Mouse (Mus musculus): Measurements from ENCODE around the gene Sspo.
A peak's percentile ranks its signal among the peaks of the same experiment; 100 is the strongest.

Sspo gene

DNA sequence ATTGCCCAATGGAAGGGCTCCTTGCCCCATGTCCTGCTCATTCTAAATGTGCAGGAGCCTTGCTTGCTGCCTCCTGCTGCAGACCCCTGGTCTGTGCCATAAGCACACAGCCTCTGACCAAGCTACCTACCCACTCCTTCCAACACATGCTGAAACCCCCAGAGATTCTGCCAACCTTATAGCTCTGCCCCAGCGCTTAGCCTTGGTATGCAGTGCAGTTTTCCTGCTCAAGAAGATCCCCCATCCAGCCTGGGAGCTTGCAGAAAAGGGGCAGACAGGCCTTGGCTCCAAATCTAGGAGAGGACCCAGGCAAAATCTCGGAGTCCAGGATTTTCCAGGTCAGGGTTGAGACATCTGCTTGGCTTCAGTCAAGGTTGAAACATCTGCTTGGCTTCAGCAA lies 85.4 kb downstream of the Sspo start:
- Histone ChIP-seq H3K4me1 (replicated peaks; ENCODE audit: low read depth, low read length) (peaks cover 38% of the 10 kb centered on the region), H3K36me3 (ENCODE audit: insufficient read depth, low read length) (peaks cover 32% of the 10 kb centered on the region), H3K4me3 (replicated peaks; ENCODE audit: low read length) (no peak overlapping the region), H3K9me3 (ENCODE audit: low read length) (no peaks in the 10 kb centered on the region), H3K27me3 (ENCODE audit: insufficient read depth, low read length) (peaks cover 36% of the 10 kb centered on the region)
- TF ChIP-seq NANOG (IDR thresholded peaks at IDR 0.05; ENCODE audit: borderline replicate concordance, low read length): no peak

- Histone ChIP-seq H3K4me3 (replicated peaks; ENCODE audit: low read length) (no peak overlapping the region), H3K27me3 (ENCODE audit: insufficient read depth, low read length) (peaks cover 36% of the 10 kb centered on the region), H3K36me3 (ENCODE audit: insufficient read depth, low read length) (peaks cover 31% of the 10 kb centered on the region), H3K9me3 (ENCODE audit: low read length) (no peaks in the 10 kb centered on the region), H3K4me1 (replicated peaks; ENCODE audit: low read depth, low read length) (peaks cover 27% of the 10 kb centered on the region)
- TF ChIP-seq POU5F1 (IDR thresholded peaks at IDR 0.05; ENCODE audit: borderline replicate concordance, low read length) (no peak), NANOG (IDR thresholded peaks at IDR 0.05; ENCODE audit: borderline replicate concordance, low read length) (no peak), CTCF (conservative IDR thresholded peaks at IDR 0.05; ENCODE audit: low read length) (no peak)
Observed at GRCm38 (mm10) chr6:48534913-48535312, 86.9 kb downstream of the Sspo start.

GRCm38 (mm10) chr6:48536091-48536490 lies 88.1 kb downstream of the Sspo start:
- no peaks in the 10 kb centered on the region for H3K9me3 ChIP-seq (ENCODE audit: low read length)
- TF ChIP-seq POU5F1 (IDR thresholded peaks at IDR 0.05; ENCODE audit: borderline replicate concordance, low read length) (no peak), CTCF (conservative IDR thresholded peaks at IDR 0.05; ENCODE audit: low read length) (no peak), NANOG (IDR thresholded peaks at IDR 0.05; ENCODE audit: borderline replicate concordance, low read length) (no peak)
- H3K36me3 ChIP-seq (ENCODE audit: insufficient read depth, low read length): peaks cover 25% of the 10 kb centered on the region
- peaks cover 31% of the 10 kb centered on the region for H3K4me1 ChIP-seq (replicated peaks; ENCODE audit: low read depth, low read length)
- H3K4me3 ChIP-seq (replicated peaks; ENCODE audit: low read length): no peak overlapping the region
- peaks cover 36% of the 10 kb centered on the region for H3K27me3 ChIP-seq (ENCODE audit: insufficient read depth, low read length)

DNA sequence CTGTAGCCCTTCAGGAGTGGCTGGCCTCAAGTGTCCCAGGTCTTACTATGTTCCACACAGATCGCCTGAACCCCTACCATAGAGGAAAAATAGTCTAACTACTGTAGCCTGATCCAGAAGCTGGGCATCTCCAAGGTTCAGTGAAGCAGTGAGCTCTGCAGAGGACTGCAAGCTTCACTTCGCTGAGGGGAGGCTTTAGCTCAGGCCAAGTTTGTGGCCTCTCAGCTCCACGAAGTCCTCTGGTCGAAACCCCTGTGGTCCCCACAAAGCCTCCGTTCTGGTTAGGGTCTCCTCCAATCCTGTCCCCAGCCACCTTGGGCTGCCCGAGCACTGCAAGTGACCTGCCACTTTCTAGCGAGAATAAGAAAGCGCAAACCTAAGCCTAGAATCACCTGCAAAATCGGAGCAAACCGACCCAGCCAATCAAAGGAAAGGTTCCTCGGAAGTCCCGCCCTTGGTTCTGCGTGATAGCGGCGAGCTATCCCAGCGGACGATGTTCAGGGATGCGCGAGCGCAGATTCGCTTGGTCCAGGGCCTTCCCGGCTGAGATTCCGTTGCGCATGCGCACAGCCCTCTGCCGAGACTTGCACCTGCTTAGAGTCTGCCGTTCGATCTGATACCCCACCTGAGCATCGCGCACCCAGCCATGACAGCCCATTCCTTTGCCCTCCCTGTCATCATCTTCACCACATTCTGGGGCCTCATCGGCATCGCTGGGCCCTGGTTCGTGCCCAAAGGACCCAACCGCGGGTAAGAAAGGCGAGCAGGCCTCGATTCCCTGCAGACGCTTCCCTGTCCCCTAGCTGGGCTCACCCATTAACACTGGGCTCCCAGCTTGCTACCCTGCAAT lies 89.3 kb downstream of the Sspo start, which contains the start of gene Atp6v0e2:
Gene Atp6v0e2, plus strand, starts transcription at position 511 of the 850 bp plus-strand sequence.
- Histone ChIP-seq H3K36me3 (ENCODE audit: insufficient read depth, low read length) (peaks cover 12% of the 10 kb centered on the region), H3K9me3 (ENCODE audit: low read length) (no peaks in the 10 kb centered on the region), H3K27me3 (ENCODE audit: insufficient read depth, low read length) (peaks cover 36% of the 10 kb centered on the region), H3K4me3 (replicated peaks; ENCODE audit: low read length) (peak within 1 kb of the TSS; percentile 77), H3K4me1 (replicated peaks; ENCODE audit: low read depth, low read length) (peaks cover 43% of the 10 kb centered on the region)
- TF ChIP-seq POU5F1 (IDR thresholded peaks at IDR 0.05; ENCODE audit: borderline replicate concordance, low read length) (no peak), NANOG (IDR thresholded peaks at IDR 0.05; ENCODE audit: borderline replicate concordance, low read length) (no peak), CTCF (conservative IDR thresholded peaks at IDR 0.05; ENCODE audit: low read length) (no peak)

GRCm38 (mm10) chr6:48538841-48539737 lies 91.1 kb downstream of the Sspo start:
- Histone ChIP-seq H3K4me1 (replicated peaks; ENCODE audit: low read depth, low read length) (peaks cover 44% of the 10 kb centered on the region), H3K9me3 (ENCODE audit: low read length) (no peaks in the 10 kb centered on the region), H3K27me3 (ENCODE audit: insufficient read depth, low read length) (peaks cover 31% of the 10 kb centered on the region), H3K4me3 (replicated peaks; ENCODE audit: low read length) (no peak overlapping the region), H3K36me3 (ENCODE audit: insufficient read depth, low read length) (0 out of 2 replicates have a peak, but pooled peaks cover 6% of the 10 kb centered on the region)
- TF ChIP-seq CTCF (conservative IDR thresholded peaks at IDR 0.05; ENCODE audit: low read length) (peak; percentile 47), NANOG (IDR thresholded peaks at IDR 0.05; ENCODE audit: borderline replicate concordance, low read length) (no peak), POU5F1 (IDR thresholded peaks at IDR 0.05; ENCODE audit: borderline replicate concordance, low read length) (no peak)

- H3K36me3 ChIP-seq (ENCODE audit: insufficient read depth, low read length): 0 out of 2 replicates have a peak, but pooled peaks cover 6% of the 10 kb centered on the region
- H3K9me3 ChIP-seq (ENCODE audit: low read length): no peaks in the 10 kb centered on the region
- H3K4me3 ChIP-seq (replicated peaks; ENCODE audit: low read length): no peak overlapping the region
- H3K4me1 ChIP-seq (replicated peaks; ENCODE audit: low read depth, low read length): peaks cover 44% of the 10 kb centered on the region
- H3K27me3 ChIP-seq (ENCODE audit: insufficient read depth, low read length): peaks cover 33% of the 10 kb centered on the region
- no peak for TF ChIP-seq POU5F1 (IDR thresholded peaks at IDR 0.05; ENCODE audit: borderline replicate concordance, low read length)
- TF ChIP-seq NANOG (IDR thresholded peaks at IDR 0.05; ENCODE audit: borderline replicate concordance, low read length): no peak
- TF ChIP-seq CTCF (conservative IDR thresholded peaks at IDR 0.05; ENCODE audit: low read length): no peak
Observed at GRCm38 (mm10) chr6:48539860-48540259, 91.8 kb downstream of the Sspo start.

DNA sequence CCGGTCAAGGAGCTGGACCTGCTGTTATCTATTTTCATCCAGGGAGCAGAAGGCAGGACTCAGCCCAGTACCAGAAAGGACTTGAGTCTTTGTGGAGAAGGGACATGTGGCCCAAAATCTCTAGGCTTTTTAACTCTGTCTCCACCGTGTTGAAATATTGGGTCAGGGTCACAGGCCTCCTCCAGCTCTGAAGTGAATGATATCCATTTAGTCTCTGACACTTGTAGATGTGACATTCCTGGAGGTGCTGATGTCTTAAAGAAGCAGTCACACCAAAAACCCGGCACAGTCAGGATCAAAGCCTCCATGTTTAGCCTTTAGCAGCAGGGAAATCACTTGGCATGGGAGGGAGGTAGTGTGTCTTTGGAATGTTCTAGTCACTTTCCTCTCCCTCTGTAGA lies 92.7 kb downstream of the Sspo start:
- H3K4me3 ChIP-seq (replicated peaks; ENCODE audit: low read length): no peak overlapping the region
- H3K27me3 ChIP-seq (ENCODE audit: insufficient read depth, low read length): peaks cover 30% of the 10 kb centered on the region
- H3K36me3 ChIP-seq (ENCODE audit: insufficient read depth, low read length): 0 out of 2 replicates have a peak, but pooled peaks cover 6% of the 10 kb centered on the region
- H3K9me3 ChIP-seq (ENCODE audit: low read length): no peaks in the 10 kb centered on the region
- peaks cover 44% of the 10 kb centered on the region for H3K4me1 ChIP-seq (replicated peaks; ENCODE audit: low read depth, low read length)
- TF ChIP-seq CTCF (conservative IDR thresholded peaks at IDR 0.05; ENCODE audit: low read length): no peak
- no peak for TF ChIP-seq POU5F1 (IDR thresholded peaks at IDR 0.05; ENCODE audit: borderline replicate concordance, low read length)
- no peak for TF ChIP-seq NANOG (IDR thresholded peaks at IDR 0.05; ENCODE audit: borderline replicate concordance, low read length)

Measured in E14TG2a.4 (cell line).